Mouse (Mus musculus) midbrain, embryonic 14.5 days (tissue): ENCODE measurements around the gene Tldc1. TPM values are rescaled to one million over a fixed set of nuclear protein-coding genes. Genes with fewer than 3 reads are reported as not detected.

ENCODE experiments used
- ATAC-seq: fragments of 200-750 bp; cut with Nextera tagmentation; 2 replicates; pipeline ENCODE4 v1.8.0; 2017; ENCODE audit warnings: moderate number of reproducible peaks, moderate library complexity; ENCODE audit not compliant: low FRiP score, low TSS enrichment
- DNase-seq: peaks from one replicate; pipeline ENCODE4 v3.0.0-alpha.2; 2015
- H3K27ac ChIP-seq: fragments of 300-500 bp; sonication (generic); replicated peaks from 2 replicates; pipeline ENCODE4 v1.5.1; 2014; ENCODE audit warnings: mild to moderate bottlenecking, low read depth, low read length, moderate library complexity
- H3K27me3 ChIP-seq: fragments of 300-500 bp; sonication (generic); 2 replicates; pipeline ENCODE4 v1.6.1; 2014; ENCODE audit warnings: low read length, control low read depth, mixed read lengths; ENCODE audit not compliant: control insufficient read depth, insufficient read depth
- H3K36me3 ChIP-seq: fragments of 300-500 bp; sonication (generic); 2 replicates; pipeline ENCODE4 v1.6.1; 2014; ENCODE audit warnings: low read length, control low read depth; ENCODE audit not compliant: control insufficient read depth, insufficient read depth
- H3K4me1 ChIP-seq: fragments of 300-500 bp; sonication (generic); 2 replicates; pipeline ENCODE4 v1.6.1; 2014; ENCODE audit warnings: mild to moderate bottlenecking, antibody characterized with exemption, low read length, control low read depth; ENCODE audit not compliant: control insufficient read depth, insufficient read depth
- H3K4me2 ChIP-seq: fragments of 300-500 bp; sonication (generic); 2 replicates; pipeline ENCODE4 v1.6.1; 2014; ENCODE audit warnings: mild to moderate bottlenecking, low read length, moderate library complexity
- H3K4me3 ChIP-seq: fragments of 300-500 bp; sonication (generic); replicated peaks from 2 replicates; pipeline ENCODE4 v1.5.1; 2014; ENCODE audit warnings: low read depth, low read length
- H3K9ac ChIP-seq: fragments of 300-500 bp; sonication (generic); replicated peaks from 2 replicates; pipeline ENCODE4 v1.6.1; 2014; ENCODE audit warnings: mild to moderate bottlenecking, low read length, moderate library complexity
- H3K9me3 ChIP-seq: fragments of 300-500 bp; sonication (generic); 2 replicates; pipeline ENCODE4 v1.6.1; 2016; ENCODE audit warnings: low read length, control low read depth, mixed read lengths; ENCODE audit not compliant: control insufficient read depth
- WGBS: fragments of 180-500 bp; shearing (Covaris S2); extraction: QIAGEN DNeasy Blood & Tissue Kit; methylation state at CpG from one replicate; pipeline ENCODE4 v1.1.7; 2014; 5-methylcytosine and 5-hydroxymethylcytosine counted together
- polyA plus RNA-seq: library from polyadenylated mRNA; unstranded; fragments of >200 nt; fragmentation: Nextera tagmentation; extraction: Ambion mirVana; gene quantifications from 2 replicates; pipeline ENCODE4 v1.2.1, GENCODE M21; 2014

Tldc1 gene
- polyA plus RNA-seq, 1 experiment from 2014 or later = 5.8 TPM

DNA sequence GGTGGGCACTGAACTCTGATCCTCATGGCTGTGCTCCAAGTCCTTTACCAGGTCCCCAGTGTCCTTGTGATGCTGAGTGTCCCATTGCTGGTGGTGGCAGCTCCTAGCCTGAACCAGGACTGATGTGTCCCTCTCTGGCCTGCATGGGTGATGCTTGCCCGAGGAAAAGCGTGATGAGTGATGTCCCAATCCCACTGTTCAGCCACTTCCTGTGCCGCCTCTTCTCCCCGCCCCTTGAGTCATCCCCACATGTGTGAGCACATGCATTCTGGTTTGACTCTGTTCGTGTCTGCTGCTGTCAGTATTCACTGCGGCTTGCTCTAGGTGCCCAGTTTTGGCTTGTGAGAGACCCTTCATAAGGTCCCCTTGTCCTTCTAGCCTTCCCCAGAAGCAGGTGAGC lies 66.0 kb downstream of the Tldc1 start:
- peaks cover 3% of the 10 kb centered on the region; the same call in 1 of the 2 replicates for H3K4me1 ChIP-seq
- no peak overlapping the region for H3K27ac ChIP-seq
- H3K4me2 ChIP-seq = no peak overlapping the region
- no peak for DNase-seq
- no peak overlapping the region for H3K4me3 ChIP-seq
- no peaks in the 10 kb centered on the region for H3K27me3 ChIP-seq
- no peak overlapping the region for H3K9ac ChIP-seq
- ATAC-seq = no peak
- H3K36me3 ChIP-seq = no peaks in the 10 kb centered on the region
- no peaks in the 10 kb centered on the region for H3K9me3 ChIP-seq
- 86% methylated on average over 6 of the region's 6 CpGs for WGBS

Other genes with a start within 250 kb of the Tldc1 start
- 40.4 and 59.5 TPM in 2 replicates for gene Mbtps1, start 219.7 kb downstream of the Tldc1 start, polyA plus RNA-seq
- gene Hsdl1, start 203.2 kb downstream of the Tldc1 start, polyA plus RNA-seq = 178 and 204 TPM in 2 replicates
- gene Dnaaf1, start 203.2 kb downstream of the Tldc1 start, polyA plus RNA-seq = 0.13 and 0.23 TPM in 2 replicates
- gene Taf1c, start 173.2 kb downstream of the Tldc1 start, polyA plus RNA-seq = 14.6 and 16.6 TPM in 2 replicates
- 0.21 and 0.32 TPM in 2 replicates for gene Adad2, start 165.7 kb downstream of the Tldc1 start, polyA plus RNA-seq
- gene Kcng4, start 142.7 kb downstream of the Tldc1 start, polyA plus RNA-seq = 0.15 and 0.55 TPM in 2 replicates
- 2.3 and 3.4 TPM in 2 replicates for gene Wfdc1, start 112.1 kb downstream of the Tldc1 start, polyA plus RNA-seq
- 0.08 and 0.11 TPM in 2 replicates for gene Atp2c2, start 78.4 kb downstream of the Tldc1 start, polyA plus RNA-seq
- gene Cotl1, start 62.1 kb upstream of the Tldc1 start, polyA plus RNA-seq = 291 and 381 TPM in 2 replicates
- 14.0 and 18.1 TPM in 2 replicates for gene Klhl36, start 83.8 kb upstream of the Tldc1 start, polyA plus RNA-seq
- gene Usp10, start 131.9 kb upstream of the Tldc1 start, polyA plus RNA-seq = 94.2 and 106 TPM in 2 replicates
- gene Gm20388, start 132.4 kb upstream of the Tldc1 start, polyA plus RNA-seq = 4.1 and 4.7 TPM in 2 replicates
- gene Crispld2, start 214.0 kb upstream of the Tldc1 start, polyA plus RNA-seq = 0.66 and 1.1 TPM in 2 replicates